Mouse (Mus musculus): Measurements from ENCODE around the gene Sept10.
A peak's percentile ranks its signal among the peaks of the same experiment; 100 is the strongest.

The Sept10 gene

DNA sequence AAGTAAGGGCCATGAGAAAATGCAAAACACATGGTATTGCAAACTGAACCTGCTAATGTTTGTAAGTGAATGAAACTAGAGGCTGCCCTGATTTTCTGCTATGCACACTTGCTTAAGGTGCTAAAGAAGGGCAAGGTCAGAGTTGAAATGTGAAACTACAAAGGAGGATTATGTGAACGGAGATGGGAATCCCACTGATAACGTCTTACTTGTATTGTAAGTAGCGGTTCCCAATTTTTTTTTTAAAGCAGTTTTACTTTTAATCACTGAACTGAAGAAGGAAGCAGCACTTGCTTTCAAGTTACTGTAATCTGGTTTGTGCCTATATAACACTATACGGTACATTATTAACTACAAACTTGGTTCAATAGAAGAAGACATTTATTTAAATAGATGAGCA, 2.2 kb upstream of the Sept10 start:
- no peak for DNase-seq

DNA sequence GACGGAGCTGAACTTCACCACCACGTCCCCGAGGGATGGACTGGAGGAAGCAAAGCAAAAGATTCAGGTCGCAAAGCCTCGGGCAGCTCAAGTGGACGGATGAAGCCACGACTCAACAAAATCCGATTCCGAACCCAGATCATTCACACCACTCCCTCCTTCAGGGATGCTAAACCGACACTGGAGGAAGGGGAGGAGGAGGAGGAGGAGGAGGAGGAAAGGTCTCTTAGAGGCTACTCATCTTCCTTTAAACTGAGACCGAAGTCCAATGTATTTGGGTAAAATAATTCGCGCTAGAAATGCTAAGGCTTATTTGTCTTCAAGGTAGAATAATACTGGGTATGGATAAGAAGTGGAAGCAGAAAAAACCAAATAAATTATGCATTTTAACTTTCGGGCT, 1.7 kb upstream of the Sept10 start:
- no peak for DNase-seq

DNA sequence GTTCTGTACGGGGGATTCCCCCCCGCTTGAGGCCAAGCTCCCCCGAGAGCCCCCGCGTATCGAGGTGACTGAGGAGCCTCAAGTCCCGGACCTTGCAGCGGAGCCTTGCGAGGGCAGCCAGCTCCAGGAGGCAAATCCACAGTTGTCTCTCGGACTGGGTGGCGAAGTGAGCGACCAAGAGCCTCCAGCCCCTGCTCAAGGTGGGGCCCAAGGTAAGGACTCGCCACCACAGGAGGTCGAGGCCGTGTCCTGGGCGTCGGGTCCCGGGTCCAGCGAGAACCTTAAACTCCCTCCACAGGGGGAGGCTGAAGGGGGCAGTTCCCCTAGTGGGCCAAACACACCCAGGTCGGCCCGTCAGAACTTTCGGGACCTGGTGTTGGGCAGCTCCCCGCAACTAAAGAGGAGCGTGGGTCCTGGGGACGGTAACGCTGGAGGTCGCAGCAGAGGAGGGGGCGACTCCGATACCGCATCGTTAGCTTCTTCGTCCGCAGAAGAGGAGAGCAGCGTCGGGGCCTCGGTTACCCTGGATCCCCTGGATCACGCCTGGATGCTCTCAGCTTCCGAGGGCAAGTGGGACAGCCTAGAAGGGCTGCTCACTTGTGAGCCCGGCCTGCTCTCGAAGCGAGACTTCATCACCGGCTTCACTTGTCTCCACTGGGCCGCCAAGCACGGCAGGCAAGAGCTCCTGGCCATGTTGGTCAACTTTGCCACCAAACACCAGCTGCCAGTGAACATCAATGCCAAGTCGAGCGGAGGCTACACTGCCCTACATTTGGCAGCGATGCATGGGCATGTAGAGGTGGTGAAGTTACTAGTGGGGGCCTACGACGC, 839 bp upstream of the Sept10 start:
- DNase-seq, result no peak

DNA sequence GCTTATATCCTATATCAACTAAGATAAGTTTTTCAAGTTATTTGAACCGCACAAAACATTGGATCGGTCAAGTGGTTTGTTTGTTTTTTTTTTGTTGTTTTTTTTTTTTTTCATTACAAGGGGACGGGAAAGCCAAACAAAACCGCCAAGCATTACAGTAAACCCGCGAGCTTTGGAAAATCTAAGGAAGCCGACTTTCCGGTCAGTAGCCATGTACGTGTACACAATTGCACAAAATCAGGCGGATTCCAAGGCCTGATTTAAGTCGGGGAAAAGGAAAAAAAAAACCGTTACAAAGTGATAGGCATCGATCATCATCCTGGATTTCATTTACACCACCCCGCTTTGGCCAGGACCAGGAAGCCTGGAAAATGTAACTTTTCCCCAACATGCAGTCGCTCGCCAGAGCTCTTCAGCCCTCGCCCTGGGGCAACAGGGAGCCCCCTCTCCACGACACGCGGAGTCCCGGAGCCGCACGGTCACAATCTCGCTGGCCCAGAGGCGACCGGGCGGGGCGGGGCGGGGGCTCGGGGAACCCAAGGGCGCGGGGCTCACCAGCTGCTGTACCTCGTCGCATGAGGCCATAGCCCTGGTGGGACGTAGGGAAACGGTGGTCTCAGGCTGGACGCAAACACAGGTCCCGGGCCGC, 699 bp downstream of the Sept10 start:
- DNase-seq, result no peak

DNA sequence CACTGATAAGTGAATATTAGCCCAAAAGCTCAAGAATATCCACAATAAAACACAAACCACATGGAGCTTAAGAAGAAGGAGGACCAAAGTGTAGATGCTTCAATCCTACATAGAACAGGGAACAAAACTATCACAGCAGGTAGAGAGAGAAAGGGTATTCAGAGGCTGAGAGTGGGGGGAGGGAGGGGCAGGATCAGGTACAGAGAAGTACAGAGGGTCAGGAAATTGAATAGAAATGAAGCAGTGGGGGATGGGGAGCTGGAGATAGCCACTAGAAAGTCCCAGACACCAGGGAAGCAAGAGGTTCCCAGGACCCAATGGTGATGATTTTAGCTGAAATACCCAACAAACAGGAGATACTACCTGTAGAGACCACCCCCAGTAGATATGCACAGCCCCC, 21.6 kb downstream of the Sept10 start:
- DNase-seq, result no peak

DNA sequence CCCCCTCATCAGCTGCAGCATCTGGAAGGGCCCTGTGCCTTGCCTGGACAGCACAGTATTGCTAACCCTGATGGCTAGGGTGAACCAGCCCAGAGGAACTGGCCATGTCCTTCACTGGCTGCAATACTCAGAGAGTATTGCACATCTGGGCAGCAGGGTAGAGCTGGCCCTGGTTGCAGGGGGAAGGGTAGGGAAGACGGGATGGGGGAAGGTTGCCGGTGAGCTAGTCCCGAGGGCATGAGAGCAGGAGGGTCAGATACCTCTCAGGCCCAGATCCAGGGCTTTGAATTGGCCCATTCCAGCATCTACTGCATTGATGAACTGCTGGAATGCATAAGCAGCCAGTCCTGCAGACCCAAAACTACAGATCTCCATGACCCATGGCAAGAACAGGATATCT, 24.9 kb downstream of the Sept10 start:
- no peak for DNase-seq

DNA sequence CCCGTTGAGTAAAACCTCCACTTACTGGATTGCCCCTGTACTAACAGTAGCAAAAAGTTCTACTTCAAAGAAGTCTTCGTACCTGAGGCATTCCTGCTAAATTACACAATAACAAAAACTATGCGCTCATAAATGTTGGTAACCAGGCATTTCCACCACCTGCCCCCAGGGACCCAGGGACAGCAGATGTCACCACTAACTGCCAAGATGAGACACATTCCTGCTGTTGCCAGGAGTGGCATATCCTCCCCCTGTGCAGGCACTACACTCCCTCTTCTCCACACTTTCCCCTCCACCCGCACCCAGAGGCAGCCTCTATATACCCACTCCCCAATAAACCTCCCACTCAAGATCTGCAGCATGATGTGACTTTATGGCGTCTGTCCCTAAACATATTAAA, 26.8 kb downstream of the Sept10 start:
- no peak for DNase-seq

DNA sequence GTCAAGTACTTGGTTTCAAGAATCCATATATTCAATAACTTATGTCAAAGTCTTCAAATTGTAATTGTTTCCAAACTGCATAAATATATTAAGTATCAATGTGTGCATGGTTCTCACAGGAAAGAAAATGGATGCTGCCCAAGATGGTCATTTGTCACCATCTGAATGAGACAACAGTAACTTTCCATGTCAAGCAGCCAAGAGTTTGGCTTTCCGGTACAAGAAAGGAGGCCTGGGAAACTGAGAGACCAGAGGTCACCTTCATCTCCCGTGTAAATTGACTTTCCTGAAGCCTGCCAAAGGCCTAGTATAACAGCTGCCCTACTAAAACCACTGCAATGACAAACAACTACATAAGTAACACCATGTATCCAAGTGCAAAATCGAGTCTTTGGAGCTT, 39.3 kb downstream of the Sept10 start:
- DNase-seq, result no peak

DNA sequence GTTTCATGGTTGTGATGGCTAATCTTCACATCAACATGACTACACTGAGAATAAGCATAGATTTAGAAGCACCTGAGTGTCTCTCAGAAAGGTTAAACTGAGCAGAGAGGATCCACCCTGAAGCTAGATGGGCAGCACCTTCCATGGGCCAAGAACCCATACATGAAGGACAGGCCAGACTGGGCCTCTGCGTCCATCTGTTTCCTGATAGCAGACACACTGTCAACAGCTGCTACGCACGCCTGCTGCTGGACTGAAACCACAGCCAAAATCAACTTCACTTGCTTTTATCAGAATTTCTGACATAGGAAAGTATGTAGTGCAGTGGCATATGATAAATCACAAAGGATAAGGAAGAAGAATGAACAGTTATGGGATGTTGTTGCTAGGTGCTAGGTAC, 42.0 kb downstream of the Sept10 start:
- DNase-seq, result no peak

DNA sequence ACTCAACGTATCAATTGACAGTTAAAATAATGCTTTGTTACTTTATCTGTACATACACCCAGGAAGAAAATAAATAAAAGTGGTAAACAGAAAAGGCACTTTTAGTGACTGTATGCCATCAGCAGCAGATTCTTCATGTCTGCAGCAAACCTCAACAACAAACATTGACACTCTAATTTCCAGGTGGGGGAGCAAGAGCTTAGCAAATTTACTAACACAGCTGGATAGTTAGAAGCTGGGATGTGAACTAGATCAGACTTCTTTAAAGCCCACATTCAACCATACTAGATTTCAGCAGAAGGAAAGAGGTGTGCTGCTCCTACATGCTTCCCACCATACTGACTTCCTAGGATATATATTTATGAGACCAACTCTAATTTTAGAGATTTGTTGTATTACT, 49.1 kb downstream of the Sept10 start:
- no peak for DNase-seq

DNA sequence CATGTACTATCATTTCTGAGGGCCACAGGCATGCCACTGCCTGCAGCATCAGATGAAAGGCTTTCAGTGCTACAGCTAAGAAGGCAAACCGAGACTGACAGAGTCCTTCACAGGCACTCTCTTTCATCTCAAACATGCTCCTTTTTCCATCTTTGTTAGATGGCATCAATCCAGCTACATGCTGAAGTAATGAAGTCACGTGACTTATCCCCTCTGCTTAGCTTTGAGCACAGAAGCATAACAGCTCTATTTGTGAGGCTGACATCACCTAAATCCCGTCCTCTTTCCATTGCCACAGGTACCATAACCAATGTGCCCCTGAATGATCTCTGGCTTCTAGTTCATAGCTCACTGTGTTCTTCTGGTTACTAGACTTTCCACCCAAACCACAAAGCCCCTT, 50.6 kb downstream of the Sept10 start:
- no peak for DNase-seq

DNA sequence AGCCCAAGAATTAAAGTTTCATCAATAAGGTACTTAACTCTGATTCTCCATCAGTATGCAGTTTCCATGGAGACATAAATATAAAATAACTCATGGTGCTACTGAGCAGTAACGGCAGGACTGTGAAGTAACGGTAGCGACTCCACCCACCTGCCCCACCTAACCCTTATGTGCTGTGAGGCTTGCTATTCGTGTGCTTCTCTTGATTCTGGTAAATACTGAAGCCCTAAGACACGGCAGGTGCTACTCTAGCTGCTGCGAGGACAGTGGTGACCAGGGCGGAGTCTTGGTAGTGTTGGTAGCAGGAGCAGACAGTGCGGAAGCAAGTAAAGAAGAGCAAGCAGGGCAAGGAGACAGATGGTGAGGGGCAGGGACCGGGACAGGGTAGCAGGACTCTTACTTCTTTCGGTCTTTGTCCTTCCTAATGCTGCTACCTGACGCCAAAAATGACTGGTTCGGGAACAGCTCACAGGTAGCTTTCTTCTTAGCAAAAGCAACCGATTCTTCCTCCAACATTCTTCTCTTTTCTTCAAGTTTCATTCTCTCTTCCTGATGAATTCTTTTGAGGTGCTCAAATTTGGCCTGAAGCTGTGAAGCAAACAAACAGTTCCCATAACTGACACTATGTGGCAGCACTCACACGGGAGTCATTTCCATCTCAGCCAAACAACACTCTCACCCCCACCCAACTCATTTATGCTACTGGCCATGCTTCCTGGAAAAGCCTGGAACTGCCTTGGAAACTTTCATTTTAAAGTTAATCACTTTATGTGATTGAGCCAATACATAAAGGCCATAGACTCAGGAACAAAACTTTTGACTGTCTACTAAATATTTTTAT, 55.3 kb downstream of the Sept10 start:
- peak; percentile 31 for DNase-seq

DNA sequence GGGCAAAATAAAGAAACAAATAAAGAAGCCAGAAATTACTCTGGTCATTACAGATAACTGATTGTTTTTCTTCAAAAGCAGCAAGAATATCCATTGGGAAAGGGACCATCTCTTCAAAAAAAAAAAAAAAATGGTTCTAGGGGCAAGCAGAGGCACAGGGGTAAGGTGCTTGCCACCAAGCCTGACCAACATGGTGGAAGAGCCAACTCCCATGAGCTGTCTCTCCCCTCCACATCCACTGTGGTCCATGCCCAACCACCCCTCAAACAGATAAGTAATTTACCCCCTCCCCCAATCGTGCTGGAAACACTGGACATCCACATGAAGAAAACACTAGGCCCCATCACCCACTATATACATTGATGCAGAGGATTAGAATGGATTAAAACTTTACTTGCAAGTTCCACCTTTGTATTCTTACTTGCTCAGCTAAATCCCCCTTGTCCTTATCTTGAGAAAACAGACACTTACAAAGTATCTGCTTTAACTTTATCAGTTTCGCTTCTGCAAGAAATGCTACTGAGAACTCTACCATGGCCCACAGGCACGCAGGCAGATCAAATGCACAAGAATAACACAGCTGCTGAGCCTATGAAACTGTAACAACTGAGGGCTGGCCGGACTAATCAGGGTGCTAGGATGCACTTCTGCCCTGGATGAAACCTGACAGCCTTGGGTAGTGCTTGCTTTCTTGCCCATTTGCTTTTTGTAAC, 59.3 kb downstream of the Sept10 start:
- no peak for DNase-seq

DNA sequence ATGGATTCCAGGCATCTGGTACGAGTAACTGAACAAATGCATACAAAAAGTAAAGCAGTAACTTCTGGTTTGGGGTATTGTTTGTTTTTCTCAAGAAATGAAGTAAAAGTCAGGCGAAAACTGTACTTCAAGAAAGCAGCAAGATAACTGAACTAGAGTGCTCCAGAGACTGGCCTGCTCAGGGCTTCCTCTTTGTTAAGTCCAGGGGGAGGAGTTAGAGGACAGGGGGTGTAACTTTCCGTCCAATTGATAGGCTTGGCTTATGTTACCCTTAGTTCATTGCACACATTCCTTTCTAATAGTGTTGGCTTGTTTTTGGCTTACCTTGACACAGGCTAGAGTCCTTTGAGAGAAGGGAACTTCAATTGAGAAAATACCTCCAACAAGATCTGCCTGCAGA, 63.0 kb downstream of the Sept10 start:
- DNase-seq, result no peak

DNA sequence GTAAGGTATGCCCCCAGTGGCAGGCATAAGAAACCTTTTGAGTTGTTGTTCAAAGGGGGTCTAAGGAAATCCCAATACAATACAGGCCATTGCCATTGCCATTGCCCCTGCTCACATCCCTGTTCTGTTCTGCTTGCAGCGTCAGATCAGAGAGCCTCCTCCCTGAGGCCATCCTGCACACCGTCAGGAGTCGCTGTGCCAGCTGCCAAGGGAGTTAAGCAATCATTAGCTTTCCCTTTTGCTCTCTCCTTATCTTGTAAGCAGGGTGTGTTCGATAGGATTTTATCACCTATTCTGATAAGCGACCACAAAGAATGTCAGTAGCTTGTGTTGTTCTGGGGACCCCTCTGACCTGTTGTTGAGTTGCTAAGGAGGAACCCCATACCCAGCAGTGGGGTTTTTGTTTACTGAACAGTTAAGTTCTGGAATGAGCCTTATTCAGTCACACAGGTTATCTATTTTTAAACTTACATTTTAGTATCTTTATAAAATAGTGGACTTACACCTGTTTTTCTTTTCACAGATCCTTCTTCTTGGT, 69.0 kb downstream of the Sept10 start:
- no peak for DNase-seq

DNA sequence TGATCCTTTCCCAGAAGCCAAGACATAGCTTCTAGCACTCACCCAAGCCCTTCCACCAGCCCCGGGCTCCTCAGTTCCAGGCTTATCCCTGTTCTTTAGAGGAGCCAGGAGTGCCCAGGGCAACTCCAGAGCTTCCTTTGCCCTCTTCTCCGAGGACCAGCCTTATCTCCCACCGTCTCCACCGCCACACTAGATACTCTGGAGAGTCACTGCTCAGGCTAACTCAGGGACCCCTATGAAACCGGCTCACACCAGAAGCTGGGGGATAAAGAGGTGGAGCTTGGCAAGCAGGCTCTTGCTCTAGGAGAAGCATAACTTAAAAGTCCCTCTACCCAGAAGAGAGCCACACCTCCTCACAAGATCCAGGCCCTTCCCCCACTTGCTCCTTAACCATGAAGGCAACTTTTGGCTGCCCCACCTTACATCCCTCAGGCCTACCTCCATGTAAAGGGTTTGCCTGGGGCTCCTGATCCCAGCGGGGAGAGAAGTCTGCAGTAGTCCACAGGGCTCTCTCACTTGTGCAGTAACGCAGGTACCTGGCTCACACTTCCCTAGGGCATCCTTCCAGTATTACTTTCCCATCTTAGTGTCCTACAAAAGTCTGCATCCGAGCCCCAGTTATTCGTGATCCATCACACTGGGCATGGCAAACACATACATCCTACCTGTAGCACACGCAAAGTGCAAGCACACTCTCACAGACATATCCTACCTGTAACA, 70.5 kb downstream of the Sept10 start:
- DNase-seq, result no peak

DNA sequence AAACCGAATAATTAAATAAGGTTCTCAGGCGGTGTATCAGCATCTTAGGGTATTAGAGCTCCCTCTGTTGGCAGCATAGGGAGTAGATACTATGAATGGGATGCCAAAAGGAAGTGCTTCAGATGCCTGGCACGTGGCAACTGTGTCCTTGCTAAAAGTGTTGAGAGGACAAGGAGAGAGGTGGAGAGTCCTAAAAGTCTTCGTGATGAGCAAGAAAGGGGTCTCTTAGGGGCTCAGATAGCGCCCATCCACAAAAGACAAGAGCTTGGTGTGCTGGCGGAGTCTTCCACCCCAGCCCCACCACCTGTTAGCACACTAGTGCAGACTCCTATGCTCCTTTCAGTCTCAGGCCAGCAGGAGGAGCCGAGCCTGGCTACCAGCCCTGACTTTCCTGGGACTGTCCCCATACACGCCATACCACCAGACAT, 71.7 kb downstream of the Sept10 start:
- peak; percentile 41 for DNase-seq

DNA sequence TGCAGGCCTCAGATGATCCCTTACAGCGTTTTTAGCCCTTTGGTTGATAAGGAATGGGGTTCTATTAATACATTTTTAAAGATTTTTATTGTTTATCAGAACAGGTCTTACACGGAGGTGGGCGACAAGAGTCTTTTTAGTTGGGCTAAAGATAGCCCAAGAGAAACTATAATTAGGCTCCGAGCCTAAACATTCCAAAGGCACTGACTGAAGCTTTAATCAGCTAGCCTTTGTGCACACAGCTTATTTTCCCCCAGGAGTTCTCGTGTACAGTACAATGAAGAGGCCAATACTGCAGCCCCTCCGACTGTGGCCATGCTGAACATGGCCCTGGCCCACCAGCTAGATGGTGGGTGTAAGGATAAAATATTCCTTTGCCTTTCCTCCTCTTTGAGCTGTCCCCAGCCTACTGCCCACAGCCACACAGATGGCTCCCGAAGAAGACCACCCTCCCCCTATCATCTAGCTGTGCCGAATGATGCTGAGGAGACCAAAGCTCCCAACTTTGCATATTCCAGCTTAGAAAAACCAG, 88.1 kb downstream of the Sept10 start:
- no peak for DNase-seq

DNA sequence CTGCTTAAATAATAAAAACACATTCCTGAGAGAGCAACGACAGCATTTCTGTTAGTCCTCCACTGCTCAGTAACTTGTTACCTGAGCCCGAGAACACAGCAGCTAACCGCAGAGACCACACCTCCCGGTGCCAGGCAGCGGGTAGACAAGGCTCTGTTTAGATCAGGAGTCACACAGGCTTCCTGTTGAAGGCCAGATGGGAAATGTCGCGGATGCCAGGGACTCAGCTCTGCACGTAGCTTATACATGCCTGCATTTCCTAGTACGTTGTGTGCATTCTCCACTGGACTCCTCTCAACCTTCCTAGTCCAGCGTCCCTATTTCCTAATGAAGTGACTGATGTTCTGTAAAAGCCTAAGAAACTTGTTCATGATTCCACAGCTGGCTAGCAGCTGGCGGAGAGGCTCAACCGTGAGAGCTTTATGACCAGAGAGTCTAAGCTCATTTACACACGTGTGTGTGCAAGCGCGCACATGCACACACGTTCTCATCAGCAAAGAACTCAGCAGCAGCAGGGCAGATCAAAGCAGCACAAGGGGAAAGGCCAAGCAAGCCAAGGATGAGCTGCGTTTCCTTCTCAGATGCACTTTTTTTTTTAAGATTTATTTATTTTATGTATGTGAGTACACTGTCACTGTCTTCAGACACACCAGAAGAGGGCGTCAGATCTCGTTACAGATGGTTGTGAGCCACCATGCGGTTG, 89.6 kb downstream of the Sept10 start:
- DNase-seq, result peak; percentile 59

DNA sequence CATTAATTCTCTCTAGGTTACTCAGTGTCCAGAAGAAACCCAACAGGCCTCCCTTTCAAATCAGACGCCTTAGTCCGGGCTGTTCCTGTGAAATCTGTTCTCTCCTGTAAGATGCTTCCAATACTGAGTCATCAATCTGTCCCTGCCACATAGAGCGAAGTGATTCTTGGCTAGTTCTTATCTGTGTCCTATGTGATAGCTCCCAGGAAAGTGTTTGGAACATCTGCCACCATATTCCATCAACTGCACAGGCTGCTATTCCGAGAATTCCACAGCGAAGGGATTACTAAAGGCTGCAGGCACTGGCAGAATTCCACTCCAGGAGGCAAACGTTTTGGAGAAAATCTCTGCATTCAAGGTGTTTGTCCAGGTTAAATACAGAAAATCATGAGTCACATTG, 94.0 kb downstream of the Sept10 start:
- no peak for DNase-seq

DNA sequence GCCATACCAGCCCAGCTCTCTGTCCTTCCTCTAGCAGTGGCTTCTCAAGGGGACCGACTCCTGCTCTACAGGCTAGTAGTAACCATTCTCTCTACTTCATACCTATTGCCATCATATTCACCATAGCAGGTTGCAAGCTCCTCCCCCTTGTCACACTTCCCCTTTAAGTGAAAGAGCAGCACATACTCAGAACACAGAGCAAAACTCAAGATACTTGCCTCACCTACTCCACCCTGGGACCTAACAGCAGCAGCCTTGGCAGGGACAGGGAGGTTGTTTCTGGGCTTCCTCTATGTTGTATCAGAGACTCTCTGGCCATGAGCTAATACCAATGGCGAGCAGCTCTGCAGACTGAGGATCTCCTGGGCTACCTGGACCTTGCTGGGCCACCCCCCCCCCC, 96.2 kb downstream of the Sept10 start:
- no peak for DNase-seq

All from thymus, postnatal 14 days (tissue).